Mouse (Mus musculus) hindbrain, embryonic 11.5 days (tissue): Measurements from ENCODE around the gene Rcor2. TPM values are rescaled to one million over a fixed set of nuclear protein-coding genes. Genes with fewer than 3 reads are reported as not detected.
A peak's percentile ranks its signal among the peaks of the same experiment; 100 is the strongest.

Experiments used
- ATAC-seq: fragments of 200-750 bp; cut with Nextera tagmentation; 2 replicates; pipeline ENCODE4 v1.8.0; 2017; ENCODE audit warnings: mild to moderate bottlenecking, moderate TSS enrichment, moderate library complexity; ENCODE audit not compliant: low FRiP score
- DNase-seq: peaks from one replicate; pipeline ENCODE4 v3.0.0-alpha.2; 2015; ENCODE audit warnings: low spot score
- H3K27ac ChIP-seq: fragments of 300-500 bp; sonication (generic); 2 replicates; pipeline ENCODE4 v1.5.1; 2014; ENCODE audit warnings: mild to moderate bottlenecking, low read depth, low read length
- H3K27me3 ChIP-seq: fragments of 300-500 bp; sonication (generic); 2 replicates; pipeline ENCODE4 v1.6.1; 2014; ENCODE audit warnings: mild to moderate bottlenecking, low read length, moderate library complexity, mixed read lengths; ENCODE audit not compliant: control insufficient read depth, insufficient read depth
- H3K36me3 ChIP-seq: fragments of 300-500 bp; sonication (generic); 2 replicates; pipeline ENCODE4 v1.6.1; 2014; ENCODE audit warnings: mild to moderate bottlenecking, low read length, moderate library complexity, mixed read lengths; ENCODE audit not compliant: control insufficient read depth, insufficient read depth
- H3K4me1 ChIP-seq: fragments of 300-500 bp; sonication (generic); replicated peaks from 2 replicates; pipeline ENCODE4 v1.6.1; 2014; ENCODE audit warnings: low read length, mixed read lengths; ENCODE audit not compliant: control insufficient read depth, insufficient read depth
- H3K4me2 ChIP-seq: fragments of 300-500 bp; sonication (generic); replicated peaks from 2 replicates; pipeline ENCODE4 v1.6.1; 2014; ENCODE audit warnings: mild to moderate bottlenecking, low read depth, low read length
- H3K4me3 ChIP-seq: fragments of 300-500 bp; sonication (generic); 2 replicates; pipeline ENCODE4 v1.5.1; 2014; ENCODE audit warnings: low read depth, low read length
- H3K9ac ChIP-seq: fragments of 300-500 bp; sonication (generic); 2 replicates; pipeline ENCODE4 v1.6.1; 2014; ENCODE audit warnings: low read depth, low read length
- H3K9me3 ChIP-seq: fragments of 300-500 bp; sonication (generic); 2 replicates; pipeline ENCODE4 v1.6.1; 2016; ENCODE audit warnings: low read length; ENCODE audit not compliant: control insufficient read depth
- WGBS: fragments of 180-500 bp; shearing (Covaris S2); extraction: QIAGEN DNeasy Blood & Tissue Kit; methylation state at CpG from one replicate; pipeline ENCODE4 v1.1.7; 2014; 5-methylcytosine and 5-hydroxymethylcytosine counted together
- polyA plus RNA-seq: library from polyadenylated mRNA; unstranded; fragments of >200 nt; fragmentation: Nextera tagmentation; extraction: Ambion mirVana; gene quantifications from 2 replicates; pipeline ENCODE4 v1.2.1, GENCODE M21; 2014

Gene Rcor2
- polyA plus RNA-seq, 1 experiment from 2014 or later = 28.1 TPM

DNA sequence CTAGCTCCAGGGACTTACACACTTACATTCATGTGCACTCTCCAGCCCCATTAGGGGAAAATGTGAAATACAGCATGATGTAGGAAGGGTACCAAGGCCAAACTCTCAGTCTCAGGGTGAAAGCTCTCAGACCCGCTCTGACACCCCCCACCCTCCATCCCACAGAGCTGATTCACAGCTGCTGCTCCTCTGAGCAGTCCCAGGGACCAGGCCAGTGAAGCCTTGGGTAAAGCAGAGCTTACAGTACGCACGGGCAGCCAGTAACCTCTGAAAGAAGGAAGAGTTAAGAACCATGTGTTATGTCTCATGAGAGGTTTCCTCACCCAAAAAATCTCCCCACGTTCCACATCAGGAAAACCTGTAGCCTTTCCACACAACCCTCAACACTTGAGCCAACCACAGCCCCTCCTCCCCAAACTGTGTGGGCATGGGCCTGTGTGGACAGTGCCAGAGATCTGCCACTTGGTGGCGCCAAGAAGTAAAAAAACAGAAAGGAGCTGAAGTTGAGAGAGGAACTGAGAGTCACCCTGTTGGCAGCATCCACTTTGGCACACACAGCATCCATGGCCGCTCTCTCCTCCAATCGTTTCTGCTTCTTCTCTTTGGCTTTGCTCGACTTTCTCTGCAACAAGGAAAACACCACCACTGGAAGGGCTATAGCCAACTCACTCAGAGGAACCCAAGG lies 32.4 kb upstream of the Rcor2 start:
- Histone ChIP-seq H3K9ac (no peak overlapping the region), H3K27ac (no peak overlapping the region), H3K4me2 (no peak overlapping the region), H3K9me3 (no peaks in the 10 kb centered on the region), H3K27me3 (no peaks in the 10 kb centered on the region), H3K36me3 (peaks cover 5% of the 10 kb centered on the region), H3K4me1 (peaks cover under 1% of the 10 kb centered on the region; the same call in 1 of the 2 replicates), H3K4me3 (no peak overlapping the region)
- WGBS = 66% methylated on average over 8 of the region's 8 CpGs
- ATAC-seq = peak; percentile 75
- peak; percentile 80 for DNase-seq

GRCm38 (mm10) chr19:7235461-7235860 lies 31.7 kb upstream of the Rcor2 start:
- H3K4me2 ChIP-seq = no peak overlapping the region
- H3K36me3 ChIP-seq = peaks cover 3% of the 10 kb centered on the region
- ATAC-seq (no peak), DNase-seq (no peak)
- no peaks in the 10 kb centered on the region for H3K9me3 ChIP-seq
- no peak overlapping the region for H3K9ac ChIP-seq
- H3K27ac ChIP-seq = no peak overlapping the region
- H3K4me1 ChIP-seq = peaks cover 2% of the 10 kb centered on the region; the same call in 1 of the 2 replicates
- H3K4me3 ChIP-seq = no peak overlapping the region
- WGBS = 93% methylated on average over 9 of the region's 9 CpGs
- no peaks in the 10 kb centered on the region for H3K27me3 ChIP-seq

- H3K9me3 ChIP-seq = no peaks in the 10 kb centered on the region
- no peak overlapping the region for H3K4me3 ChIP-seq
- no peaks in the 10 kb centered on the region for H3K27me3 ChIP-seq
- ATAC-seq (no peak), DNase-seq (no peak)
- no peak overlapping the region for H3K9ac ChIP-seq
- H3K4me1 ChIP-seq = peaks cover 2% of the 10 kb centered on the region; the same call in 1 of the 2 replicates
- 89% methylated on average over 2 of the region's 2 CpGs for WGBS
- no peak overlapping the region for H3K4me2 ChIP-seq
- H3K27ac ChIP-seq = no peak overlapping the region
- H3K36me3 ChIP-seq = peaks cover 3% of the 10 kb centered on the region
Measured at GRCm38 (mm10) chr19:7236011-7236410, 31.1 kb upstream of the Rcor2 start.

DNA sequence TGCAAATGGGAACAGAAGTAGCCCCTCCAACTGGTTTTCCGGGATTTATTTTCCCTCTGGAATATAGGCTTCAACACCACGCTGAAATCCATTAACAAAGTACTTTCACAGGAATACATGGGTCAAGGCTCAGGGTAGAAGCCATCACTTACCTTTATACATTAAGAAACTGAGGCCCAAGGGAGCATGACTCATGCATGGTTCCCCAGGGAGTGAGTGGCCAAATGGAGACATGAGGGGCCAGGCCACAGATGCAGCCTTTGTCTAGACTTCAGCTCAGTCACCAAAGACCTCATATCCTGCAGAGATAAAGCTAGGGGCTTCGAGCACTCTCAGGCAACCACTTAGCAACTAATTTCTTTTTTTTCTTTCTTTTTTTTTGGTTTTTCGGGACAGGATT lies 30.4 kb upstream of the Rcor2 start:
- Histone ChIP-seq H3K9ac (no peak overlapping the region), H3K4me1 (peaks cover 2% of the 10 kb centered on the region), H3K4me2 (no peak overlapping the region), H3K9me3 (no peaks in the 10 kb centered on the region), H3K27me3 (no peaks in the 10 kb centered on the region), H3K36me3 (peaks cover 3% of the 10 kb centered on the region; the same call in 1 of the 2 replicates), H3K27ac (no peak overlapping the region), H3K4me3 (no peak overlapping the region)
- DNase-seq (no peak), ATAC-seq (no peak)
- 88% methylated on average over 4 of the region's 4 CpGs for WGBS

- whole genome bisulfite sequencing = 93% methylated on average over 3 of the region's 3 CpGs
- peak overlapping the region; percentile 90; the same call in 1 of the 2 replicates for H3K4me2 ChIP-seq
- no peak for ATAC-seq
Measured at GRCm38 (mm10) chr19:7239574-7239973, 27.6 kb upstream of the Rcor2 start.

DNA sequence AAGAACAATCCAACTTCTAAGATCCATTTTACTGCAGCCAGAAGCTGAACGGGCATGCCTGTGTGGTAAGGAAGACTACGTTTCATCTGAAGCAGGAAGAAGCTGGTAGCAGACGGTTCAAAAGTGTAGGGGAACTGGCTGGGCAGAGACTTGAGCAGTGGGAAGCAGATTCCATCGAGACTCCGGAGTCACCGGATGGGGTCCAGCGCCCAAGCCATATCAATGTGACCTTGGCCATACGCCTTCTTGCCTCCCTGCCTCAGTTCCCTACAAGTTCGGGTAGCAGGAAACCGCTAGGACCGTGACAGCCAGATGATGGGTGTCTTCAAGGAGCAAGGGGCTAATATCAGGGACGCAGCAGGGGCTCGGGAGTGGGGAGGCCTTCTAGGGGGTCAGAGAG lies 26.8 kb upstream of the Rcor2 start:
- no peaks in the 10 kb centered on the region for H3K36me3 ChIP-seq
- peaks cover 2% of the 10 kb centered on the region for H3K4me1 ChIP-seq
- no peaks in the 10 kb centered on the region for H3K9me3 ChIP-seq
- peak overlapping the region; percentile 71 for H3K4me3 ChIP-seq
- WGBS = 4% methylated on average over 13 of the region's 13 CpGs
- ATAC-seq (peak; percentile 6; the same call in 1 of the 2 replicates), DNase-seq (peak; percentile 24)
- H3K27me3 ChIP-seq = no peaks in the 10 kb centered on the region
- H3K9ac ChIP-seq = peak overlapping the region; percentile 85
- H3K4me2 ChIP-seq = peak overlapping the region; percentile 90
- peak overlapping the region; percentile 76 for H3K27ac ChIP-seq

More at GRCm38 (mm10) chr19:7239574-7239973, 27.6 kb upstream of the Rcor2 start:
- no peak for DNase-seq
- Histone ChIP-seq H3K27ac (no peak overlapping the region), H3K4me1 (peaks cover 2% of the 10 kb centered on the region), H3K27me3 (no peaks in the 10 kb centered on the region), H3K9me3 (no peaks in the 10 kb centered on the region), H3K36me3 (no peaks in the 10 kb centered on the region), H3K9ac (0 out of 2 replicates have a peak overlapping the region, but pooled peaks have one; percentile 7), H3K4me3 (peak overlapping the region; percentile 71)

- peak; percentile 96 for ATAC-seq
- peak; percentile 98 for DNase-seq
- Histone ChIP-seq H3K4me1 (peaks cover 2% of the 10 kb centered on the region), H3K9me3 (no peaks in the 10 kb centered on the region), H3K4me3 (peak within 1 kb of the TSS; percentile 71), H3K4me2 (peak within 1 kb of the TSS; percentile 90), H3K9ac (peak within 1 kb of the TSS; percentile 85), H3K27me3 (no peaks in the 10 kb centered on the region), H3K36me3 (no peaks in the 10 kb centered on the region), H3K27ac (peak within 1 kb of the TSS; percentile 76)
- WGBS = under 1% methylated on average over 80 of the region's 80 CpGs
Measured at GRCm38 (mm10) chr19:7240782-7241690, 26.1 kb upstream of the Rcor2 start, which contains the start of gene Naa40. Gene Naa40, minus strand, starts transcription at chr19:7241183.

DNA sequence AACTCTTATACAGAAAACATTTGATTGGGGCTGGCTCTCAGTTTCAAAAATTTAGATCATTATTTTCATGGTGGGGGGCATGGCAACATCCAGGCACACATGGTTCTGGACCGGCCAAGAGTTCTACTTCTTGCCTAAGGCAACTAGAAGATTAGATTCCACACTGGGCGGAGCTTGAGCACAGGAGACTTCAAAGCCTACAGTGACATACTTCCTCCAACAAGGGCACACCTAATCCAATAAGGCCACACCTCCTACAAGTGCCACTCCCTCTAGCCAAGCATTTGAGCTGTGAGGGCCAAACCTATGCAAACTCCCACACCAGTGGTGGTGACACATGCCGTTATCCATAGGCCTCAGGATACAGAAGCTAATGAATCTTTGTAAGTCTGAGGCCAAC lies 21.1 kb upstream of the Rcor2 start:
- no peaks in the 10 kb centered on the region; the same call in 1 of the 2 replicates for H3K4me1 ChIP-seq
- H3K36me3 ChIP-seq = no peaks in the 10 kb centered on the region
- ATAC-seq (no peak), DNase-seq (no peak)
- H3K9ac ChIP-seq = no peak overlapping the region
- no peak overlapping the region for H3K4me2 ChIP-seq
- 84% methylated on average over 3 of the region's 3 CpGs for WGBS
- H3K9me3 ChIP-seq = no peaks in the 10 kb centered on the region
- no peak overlapping the region for H3K4me3 ChIP-seq
- no peak overlapping the region for H3K27ac ChIP-seq
- no peaks in the 10 kb centered on the region for H3K27me3 ChIP-seq
